Mouse (Mus musculus) liver, adult 2 months (tissue): ENCODE measurements around the gene Pabpn1.

Experiments used
- CTCF ChIP-seq: fragments of 200-500 bp; IDR thresholded peaks from 2 replicates; pipeline ENCODE4 v1.5.1; 2011; ENCODE audit warnings: low read depth, low read length, control low read depth
- POLR2A ChIP-seq: fragments of 200-500 bp; IDR thresholded peaks from 2 replicates; pipeline ENCODE4 v1.6.1; 2011; ENCODE audit warnings: low read length, control low read depth; ENCODE audit not compliant: insufficient read depth; ENCODE audit errors: extremely low read depth

GRCm38 (mm10) chr14:54942479-54942878 is 50.2 kb downstream of the Pabpn1 start:
- TF ChIP-seq POLR2A (no peak), CTCF (no peak)
